Mouse (Mus musculus): ENCODE measurements around the gene Unc5c.

DNA sequence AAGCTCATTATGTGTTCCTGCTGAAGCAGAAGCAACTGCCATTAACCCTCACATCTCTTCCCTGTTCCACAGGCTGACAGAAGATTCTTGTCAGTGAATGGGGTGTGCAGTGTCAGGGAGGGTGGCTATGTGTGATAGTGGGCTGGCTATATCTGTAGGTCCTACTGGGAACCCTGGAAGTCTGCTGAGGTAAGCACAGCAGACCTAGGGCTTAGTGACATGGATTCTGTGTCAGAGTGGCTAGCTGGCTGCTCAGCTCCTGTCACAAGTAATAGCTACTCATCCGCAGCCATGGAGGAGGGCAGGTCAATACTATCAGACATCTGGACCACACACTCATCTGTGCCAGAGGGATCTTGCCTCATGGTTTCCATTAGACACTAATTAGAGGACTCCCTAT lies 349.8 kb downstream of the Unc5c start:
- TF ChIP-seq POLR2A (IDR thresholded peaks at IDR 0.05; ENCODE audit: extremely low read depth, insufficient read depth, low read length) = no peak
- TF ChIP-seq CTCF (IDR thresholded peaks at IDR 0.05; ENCODE audit: extremely low read depth, insufficient read depth, low read length) = no peak

Data from cortical plate, adult 2 months (tissue).